8 mouse cellular contexts compared by ENCODE assay signal in genomic region chr10:99287206-99287605, GRCm38 (mm10). TPM values are rescaled to one million over a fixed set of nuclear protein-coding genes. Genes with fewer than 3 reads are reported as not detected.
DNase-seq lines count a peak whose midpoint lies in the region; ATAC-seq lines count a peak whose summit lies in the region.

No protein-coding gene starts in this region.

- peaks cover 29% of the 10 kb centered on the region for H3K4me1 ChIP-seq in kidney, embryonic 16.5 days (ENCODE audit: insufficient read depth, low read length)
- H3K4me1 ChIP-seq in embryonic facial prominence, embryonic 14.5 days (ENCODE audit: control insufficient read depth, insufficient read depth, low read length), result peaks cover 4% of the 10 kb centered on the region; the same call in 1 of the 2 replicates
- H3K4me1 ChIP-seq in intestine, embryonic 16.5 days (ENCODE audit: control insufficient read depth, insufficient read depth, low read length), result 0 out of 2 replicates have a peak, but pooled peaks cover 3% of the 10 kb centered on the region
- peaks cover 12% of the 10 kb centered on the region for H3K4me1 ChIP-seq in neural tube, embryonic 13.5 days (replicated peaks)

- H3K36me3 ChIP-seq in kidney, embryonic 16.5 days (ENCODE audit: insufficient read depth, low read length), result no peaks in the 10 kb centered on the region
- H3K36me3 ChIP-seq in embryonic facial prominence, embryonic 14.5 days (ENCODE audit: control insufficient read depth, insufficient read depth, low read length), result no peaks in the 10 kb centered on the region
- H3K36me3 ChIP-seq in intestine, embryonic 16.5 days (ENCODE audit: control insufficient read depth, insufficient read depth, low read length), result no peaks in the 10 kb centered on the region
- no peaks in the 10 kb centered on the region for H3K36me3 ChIP-seq in neural tube, embryonic 13.5 days

- H3K4me2 ChIP-seq in kidney, embryonic 16.5 days (replicated peaks; ENCODE audit: low read depth, low read length), result peak overlapping the region; percentile 47
- H3K4me2 ChIP-seq in embryonic facial prominence, embryonic 14.5 days (ENCODE audit: low read depth, low read length), result peak overlapping the region; percentile 30; the same call in 1 of the 2 replicates
- peak overlapping the region; percentile 41 for H3K4me2 ChIP-seq in intestine, embryonic 16.5 days (ENCODE audit: low read depth, low read length)
- peak overlapping the region; percentile 44 for H3K4me2 ChIP-seq in neural tube, embryonic 13.5 days

- no peak overlapping the region for H3K27ac ChIP-seq in kidney, embryonic 16.5 days (ENCODE audit: low read length)
- no peak overlapping the region for H3K27ac ChIP-seq in embryonic facial prominence, embryonic 14.5 days (replicated peaks; ENCODE audit: low read depth, low read length)
- H3K27ac ChIP-seq in intestine, embryonic 16.5 days (ENCODE audit: low read length), result no peak overlapping the region
- no peak overlapping the region for H3K27ac ChIP-seq in neural tube, embryonic 13.5 days (replicated peaks)

- no peaks in the 10 kb centered on the region for H3K9me3 ChIP-seq in kidney, embryonic 16.5 days (ENCODE audit: low read length)
- H3K9me3 ChIP-seq in embryonic facial prominence, embryonic 14.5 days (ENCODE audit: control insufficient read depth, low read length), result no peaks in the 10 kb centered on the region
- H3K9me3 ChIP-seq in intestine, embryonic 16.5 days (ENCODE audit: control insufficient read depth, low read length), result no peaks in the 10 kb centered on the region
- H3K9me3 ChIP-seq in neural tube, embryonic 13.5 days, result no peaks in the 10 kb centered on the region

- no peak for ATAC-seq in kidney, embryonic 16.5 days (ENCODE audit: low FRiP score, low TSS enrichment)
- ATAC-seq in embryonic facial prominence, embryonic 14.5 days (ENCODE audit: low read depth), result no peak
- no peak for ATAC-seq in intestine, embryonic 16.5 days
- no peak for ATAC-seq in neural tube, embryonic 13.5 days (ENCODE audit: low read depth)
- no peak for ATAC-seq in granulocyte monocyte progenitor cell, adult 5-6 weeks (replicated peaks; ENCODE audit: poor library complexity, severe bottlenecking)

- peak overlapping the region; percentile 14; the same call in 1 of the 2 replicates for H3K4me3 ChIP-seq in kidney, embryonic 16.5 days (ENCODE audit: low read length)
- no peak overlapping the region for H3K4me3 ChIP-seq in embryonic facial prominence, embryonic 14.5 days (ENCODE audit: low read depth, low read length)
- H3K4me3 ChIP-seq in intestine, embryonic 16.5 days (ENCODE audit: low read length), result peak overlapping the region; percentile 9; the same call in 1 of the 2 replicates
- H3K4me3 ChIP-seq in neural tube, embryonic 13.5 days, result 0 out of 2 replicates have a peak overlapping the region, but pooled peaks have one; percentile 4

- H3K27me3 ChIP-seq in kidney, embryonic 16.5 days (ENCODE audit: insufficient read depth, low read length), result no peaks in the 10 kb centered on the region
- no peaks in the 10 kb centered on the region for H3K27me3 ChIP-seq in embryonic facial prominence, embryonic 14.5 days (replicated peaks; ENCODE audit: control insufficient read depth, insufficient read depth, low read length)
- no peaks in the 10 kb centered on the region for H3K27me3 ChIP-seq in intestine, embryonic 16.5 days (replicated peaks; ENCODE audit: control insufficient read depth, insufficient read depth, low read length)
- 0 out of 2 replicates have a peak, but pooled peaks cover 7% of the 10 kb centered on the region for H3K27me3 ChIP-seq in neural tube, embryonic 13.5 days

- 35% methylated on average over 6 of the region's 6 CpGs for WGBS in kidney, embryonic 16.5 days
- 45% methylated on average over 6 of the region's 6 CpGs for WGBS in embryonic facial prominence, embryonic 14.5 days
- whole genome bisulfite sequencing in intestine, embryonic 16.5 days, result 36% methylated on average over 6 of the region's 6 CpGs
- 37% methylated on average over 6 of the region's 6 CpGs for WGBS in neural tube, embryonic 13.5 days

- no peak for DNase-seq in kidney, adult 11 months
- DNase-seq in embryonic facial prominence, embryonic 14.5 days (ENCODE audit: low spot score), result no peak
- no peak for DNase-seq in thymus, postnatal 10 days (ENCODE audit: low spot score in 2 of 2)
- no peak for DNase-seq in B cell, adult 2 months

- peak overlapping the region; percentile 39 for H3K9ac ChIP-seq in kidney, embryonic 16.5 days (replicated peaks; ENCODE audit: low read length)
- no peak overlapping the region for H3K9ac ChIP-seq in embryonic facial prominence, embryonic 14.5 days (ENCODE audit: low read depth, low read length)
- H3K9ac ChIP-seq in intestine, embryonic 16.5 days (ENCODE audit: low read depth, low read length), result peak overlapping the region; percentile 24; the same call in 1 of the 2 replicates
- no peak overlapping the region for H3K9ac ChIP-seq in neural tube, embryonic 13.5 days

RNA-seq across cellular contexts. Expression of gene Dusp6, which starts 24.2 kb away (rescaled TPM):
- 87.9 and 95.9 TPM in 2 replicates for polyA plus RNA-seq in kidney, embryonic 16.5 days (2015; fragmentation: Nextera tagmentation; extraction: Ambion mirVana)
- polyA plus RNA-seq in embryonic facial prominence, embryonic 14.5 days (2014; fragmentation: Nextera tagmentation; extraction: Ambion mirVana), result 65.2 and 79.7 TPM in 2 replicates
- 37.2 and 37.5 TPM in 2 replicates for polyA plus RNA-seq in intestine, embryonic 16.5 days (2015; fragmentation: Nextera tagmentation; extraction: Ambion mirVana)
- polyA plus RNA-seq in neural tube, embryonic 13.5 days (2015; fragmentation: Nextera tagmentation; extraction: Ambion mirVana), result 23.4 and 29.9 TPM in 2 replicates
- total RNA-seq in granulocyte monocyte progenitor cell, adult 5-6 weeks (2014; fragmentation: Nextera tagmentation), result 11.6 and 12.2 TPM in 2 replicates
- 20.0 and 26.9 TPM in 2 replicates for total RNA-seq in granulocyte monocyte progenitor cell, adult 5-6 weeks (2017)

Comparison
In these comparisons a context has a peak if more than half of its experiments do, and no peak if none do; other contexts are left out.
1. H3K9ac ChIP-seq: peak in kidney, embryonic 16.5 days (single experiment) and intestine, embryonic 16.5 days (single experiment); none in embryonic facial prominence, embryonic 14.5 days (single experiment) and neural tube, embryonic 13.5 days (single experiment).
2. Peak in every context shown above with its lines, with median percentiles within 50 percentile points of each other: H3K4me2 ChIP-seq.